Mouse (Mus musculus) hindbrain, embryonic 14.5 days (tissue): ENCODE measurements around the gene Rbms1. TPM values are rescaled to one million over a fixed set of nuclear protein-coding genes. Genes with fewer than 3 reads are reported as not detected.

Experiments
- ATAC-seq: fragments of 200-750 bp; cut with Nextera tagmentation; 2 replicates; pipeline ENCODE4 v1.8.0; 2017; ENCODE audit warnings: moderate number of reproducible peaks, mild to moderate bottlenecking, moderate TSS enrichment, moderate library complexity; ENCODE audit not compliant: low FRiP score
- DNase-seq: peaks from one replicate; pipeline ENCODE4 v3.0.0-alpha.2; 2015; ENCODE audit warnings: low spot score
- H3K27ac ChIP-seq: fragments of 300-500 bp; sonication (generic); 2 replicates; pipeline ENCODE4 v1.5.1; 2014; ENCODE audit warnings: mild to moderate bottlenecking, moderate library complexity
- H3K27me3 ChIP-seq: fragments of 300-500 bp; sonication (generic); 2 replicates; pipeline ENCODE4 v1.6.1; 2014; ENCODE audit warnings: mild to moderate bottlenecking, low read length, mixed read lengths; ENCODE audit not compliant: control insufficient read depth, insufficient read depth
- H3K36me3 ChIP-seq: fragments of 300-500 bp; sonication (generic); replicated peaks from 2 replicates; pipeline ENCODE4 v1.6.1; 2014; ENCODE audit not compliant: control insufficient read depth, insufficient read depth
- H3K4me1 ChIP-seq: fragments of 300-500 bp; sonication (generic); replicated peaks from 2 replicates; pipeline ENCODE4 v1.6.1; 2014; ENCODE audit warnings: antibody characterized with exemption, low read length, mixed read lengths; ENCODE audit not compliant: control insufficient read depth, insufficient read depth
- H3K4me2 ChIP-seq: fragments of 300-500 bp; sonication (generic); replicated peaks from 2 replicates; pipeline ENCODE4 v1.6.1; 2014; ENCODE audit warnings: mild to moderate bottlenecking, moderate library complexity
- H3K4me3 ChIP-seq: fragments of 300-500 bp; sonication (generic); replicated peaks from 2 replicates; pipeline ENCODE4 v1.5.1; 2014; ENCODE audit warnings: mild to moderate bottlenecking, low read length
- H3K9ac ChIP-seq: fragments of 300-500 bp; sonication (generic); 2 replicates; pipeline ENCODE4 v1.6.1; 2014
- H3K9me3 ChIP-seq: fragments of 300-500 bp; sonication (generic); 2 replicates; pipeline ENCODE4 v1.6.1; 2016; ENCODE audit warnings: low read length; ENCODE audit not compliant: control insufficient read depth
- WGBS: fragments of 180-500 bp; shearing (Covaris S2); extraction: QIAGEN DNeasy Blood & Tissue Kit; methylation state at CpG from one replicate; pipeline ENCODE4 v1.1.7; 2014; 5-methylcytosine and 5-hydroxymethylcytosine counted together
- polyA plus RNA-seq: library from polyadenylated mRNA; unstranded; fragments of >200 nt; fragmentation: Nextera tagmentation; extraction: Ambion mirVana; gene quantifications from 2 replicates; pipeline ENCODE4 v1.2.1, GENCODE M21; 2014

The Rbms1 gene
- polyA plus RNA-seq, 1 experiment from 2014 or later: 64.9 TPM

- no peak overlapping the region for H3K27ac ChIP-seq
- no peak overlapping the region for H3K4me2 ChIP-seq
- no peak for DNase-seq
- WGBS: 73% methylated on average over 9 of the region's 9 CpGs
- H3K4me3 ChIP-seq: no peak overlapping the region
- no peaks in the 10 kb centered on the region for H3K9me3 ChIP-seq
- peak; percentile 68; the same call in 1 of the 2 replicates for ATAC-seq
- H3K9ac ChIP-seq: no peak overlapping the region
- H3K36me3 ChIP-seq: peaks cover 33% of the 10 kb centered on the region
- no peaks in the 10 kb centered on the region for H3K4me1 ChIP-seq
- H3K27me3 ChIP-seq: no peaks in the 10 kb centered on the region
Observed at GRCm38 (mm10) chr2:60756218-60756617, 206.8 kb downstream of the Rbms1 start.

GRCm38 (mm10) chr2:60755101-60755500 is 207.9 kb downstream of the Rbms1 start:
- no peaks in the 10 kb centered on the region for H3K27me3 ChIP-seq
- H3K4me2 ChIP-seq: no peak overlapping the region
- no peak overlapping the region for H3K27ac ChIP-seq
- no peaks in the 10 kb centered on the region for H3K9me3 ChIP-seq
- no peak overlapping the region for H3K4me3 ChIP-seq
- DNase-seq (no peak), ATAC-seq (no peak)
- WGBS: 97% methylated on average over 7 of the region's 7 CpGs
- H3K9ac ChIP-seq: no peak overlapping the region
- peaks cover 31% of the 10 kb centered on the region for H3K36me3 ChIP-seq
- no peaks in the 10 kb centered on the region for H3K4me1 ChIP-seq

- 95% methylated on average over 9 of the region's 9 CpGs for WGBS
- DNase-seq (no peak), ATAC-seq (no peak)
- Histone ChIP-seq H3K9ac (no peak overlapping the region), H3K36me3 (peaks cover 28% of the 10 kb centered on the region), H3K4me1 (no peaks in the 10 kb centered on the region), H3K27ac (no peak overlapping the region), H3K27me3 (no peaks in the 10 kb centered on the region), H3K4me3 (no peak overlapping the region), H3K4me2 (no peak overlapping the region), H3K9me3 (no peaks in the 10 kb centered on the region)
Observed at GRCm38 (mm10) chr2:60751274-60751673, 211.7 kb downstream of the Rbms1 start.

- WGBS: 94% methylated on average over 3 of the region's 3 CpGs
- DNase-seq (no peak), ATAC-seq (no peak)
- no peaks in the 10 kb centered on the region for H3K4me1 ChIP-seq
- peaks cover 21% of the 10 kb centered on the region for H3K36me3 ChIP-seq
- H3K4me2 ChIP-seq: no peak overlapping the region
- H3K27ac ChIP-seq: no peak overlapping the region
- no peak overlapping the region for H3K4me3 ChIP-seq
- H3K9me3 ChIP-seq: no peaks in the 10 kb centered on the region
- H3K27me3 ChIP-seq: no peaks in the 10 kb centered on the region
- H3K9ac ChIP-seq: no peak overlapping the region
Observed at GRCm38 (mm10) chr2:60750591-60750990, 212.4 kb downstream of the Rbms1 start.

- no peak overlapping the region for H3K4me3 ChIP-seq
- 91% methylated on average over 1 of the region's 1 CpGs for WGBS
- H3K27ac ChIP-seq: no peak overlapping the region
- no peaks in the 10 kb centered on the region for H3K9me3 ChIP-seq
- no peak overlapping the region for H3K4me2 ChIP-seq
- H3K27me3 ChIP-seq: no peaks in the 10 kb centered on the region
- H3K36me3 ChIP-seq: peaks cover 5% of the 10 kb centered on the region
- ATAC-seq: no peak
- no peak overlapping the region for H3K9ac ChIP-seq
- no peaks in the 10 kb centered on the region for H3K4me1 ChIP-seq
- no peak for DNase-seq
Observed at GRCm38 (mm10) chr2:60748585-60748984, 214.4 kb downstream of the Rbms1 start.

GRCm38 (mm10) chr2:60747590-60747989 is 215.4 kb downstream of the Rbms1 start:
- H3K9ac ChIP-seq: no peak overlapping the region
- no peak overlapping the region for H3K27ac ChIP-seq
- H3K4me2 ChIP-seq: no peak overlapping the region
- ATAC-seq (no peak), DNase-seq (no peak)
- no peaks in the 10 kb centered on the region for H3K9me3 ChIP-seq
- H3K36me3 ChIP-seq: no peaks in the 10 kb centered on the region; the same call in 1 of the 2 replicates
- H3K27me3 ChIP-seq: no peaks in the 10 kb centered on the region
- no peaks in the 10 kb centered on the region for H3K4me1 ChIP-seq
- H3K4me3 ChIP-seq: no peak overlapping the region
- WGBS: 80% methylated on average over 3 of the region's 3 CpGs

GRCm38 (mm10) chr2:60744674-60745073 is 218.3 kb downstream of the Rbms1 start:
- Histone ChIP-seq H3K4me3 (no peak overlapping the region), H3K27me3 (no peaks in the 10 kb centered on the region), H3K9me3 (no peaks in the 10 kb centered on the region), H3K4me1 (no peaks in the 10 kb centered on the region), H3K9ac (no peak overlapping the region), H3K36me3 (no peaks in the 10 kb centered on the region), H3K27ac (no peak overlapping the region), H3K4me2 (no peak overlapping the region)
- no peak for DNase-seq
- no peak for ATAC-seq
- WGBS: 66% methylated on average over 3 of the region's 3 CpGs

- ATAC-seq (no peak), DNase-seq (no peak)
- no peak overlapping the region for H3K27ac ChIP-seq
- H3K9me3 ChIP-seq: no peaks in the 10 kb centered on the region
- H3K4me3 ChIP-seq: no peak overlapping the region
- no peaks in the 10 kb centered on the region for H3K4me1 ChIP-seq
- no peaks in the 10 kb centered on the region for H3K27me3 ChIP-seq
- WGBS: 81% methylated on average over 10 of the region's 10 CpGs
- no peak overlapping the region for H3K9ac ChIP-seq
- no peaks in the 10 kb centered on the region for H3K36me3 ChIP-seq
- no peak overlapping the region for H3K4me2 ChIP-seq
Observed at GRCm38 (mm10) chr2:60739389-60740137, 223.4 kb downstream of the Rbms1 start.

GRCm38 (mm10) chr2:60730929-60731328 is 232.1 kb downstream of the Rbms1 start:
- Histone ChIP-seq H3K36me3 (no peaks in the 10 kb centered on the region), H3K9ac (no peak overlapping the region), H3K4me1 (no peaks in the 10 kb centered on the region), H3K9me3 (no peaks in the 10 kb centered on the region), H3K4me3 (no peak overlapping the region), H3K27me3 (no peaks in the 10 kb centered on the region), H3K4me2 (no peak overlapping the region), H3K27ac (no peak overlapping the region)
- 57% methylated on average over 6 of the region's 6 CpGs for WGBS
- DNase-seq (no peak), ATAC-seq (no peak)

- no peak overlapping the region for H3K4me3 ChIP-seq
- H3K4me2 ChIP-seq: no peak overlapping the region
- H3K36me3 ChIP-seq: no peaks in the 10 kb centered on the region
- no peaks in the 10 kb centered on the region for H3K9me3 ChIP-seq
- H3K4me1 ChIP-seq: no peaks in the 10 kb centered on the region
- 13% methylated on average over 3 of the region's 3 CpGs for WGBS
- no peaks in the 10 kb centered on the region for H3K27me3 ChIP-seq
- no peak overlapping the region for H3K9ac ChIP-seq
- ATAC-seq (no peak), DNase-seq (peak; percentile 33)
- H3K27ac ChIP-seq: no peak overlapping the region
Observed at GRCm38 (mm10) chr2:60730024-60730423, 233.0 kb downstream of the Rbms1 start.
